Mouse (Mus musculus) liver, embryonic 15.5 days (tissue): ENCODE results near the gene Olfr1090. TPM values are rescaled to one million over a fixed set of nuclear protein-coding genes. Genes with fewer than 3 reads are reported as not detected.

Experiments
- ATAC-seq: fragments of 200-750 bp; cut with Nextera tagmentation; 2 replicates; pipeline ENCODE4 v1.8.0; 2017; ENCODE audit warnings: moderate number of reproducible peaks, mild to moderate bottlenecking, moderate library complexity; ENCODE audit not compliant: insufficient read depth
- H3K27ac ChIP-seq: fragments of 300-500 bp; sonication (generic); replicated peaks from 2 replicates; pipeline ENCODE4 v1.5.1; 2015; ENCODE audit warnings: mild to moderate bottlenecking, inconsistent platforms
- H3K27me3 ChIP-seq: fragments of 300-500 bp; sonication (generic); 2 replicates; pipeline ENCODE4 v1.6.1; 2015; ENCODE audit warnings: mild to moderate bottlenecking, inconsistent platforms
- H3K36me3 ChIP-seq: fragments of 300-500 bp; sonication (generic); replicated peaks from 2 replicates; pipeline ENCODE4 v1.6.1; 2015; ENCODE audit warnings: moderate library complexity, mild to moderate bottlenecking, inconsistent platforms
- H3K4me1 ChIP-seq: fragments of 300-500 bp; sonication (generic); replicated peaks from 2 replicates; pipeline ENCODE4 v1.6.1; 2015; ENCODE audit warnings: inconsistent platforms
- H3K4me2 ChIP-seq: fragments of 300-500 bp; sonication (generic); 2 replicates; pipeline ENCODE4 v1.6.1; 2015; ENCODE audit warnings: moderate library complexity, mild to moderate bottlenecking, inconsistent platforms
- H3K4me3 ChIP-seq: fragments of 300-500 bp; sonication (generic); replicated peaks from 2 replicates; pipeline ENCODE4 v1.5.1; 2015; ENCODE audit warnings: mild to moderate bottlenecking, inconsistent platforms
- H3K9ac ChIP-seq: fragments of 300-500 bp; sonication (generic); 2 replicates; pipeline ENCODE4 v1.6.1; 2015; ENCODE audit warnings: moderate library complexity, mild to moderate bottlenecking, inconsistent platforms
- H3K9me3 ChIP-seq: fragments of 300-500 bp; sonication (generic); replicated peaks from 2 replicates; pipeline ENCODE4 v1.6.1; 2016; ENCODE audit warnings: inconsistent platforms
- WGBS: fragments of 180-500 bp; shearing (Covaris S2); methylation state at CpG from one replicate; pipeline ENCODE4 v1.1.7; 2015; ENCODE audit warnings: mixed read lengths; ENCODE audit not compliant: insufficient replicate concordance; 5-methylcytosine and 5-hydroxymethylcytosine counted together
- polyA plus RNA-seq: library from polyadenylated mRNA; unstranded; fragments of >200 nt; fragmentation: Nextera tagmentation; extraction: Ambion mirVana; gene quantifications from 2 replicates; pipeline ENCODE4 v1.2.1, GENCODE M21; 2015

Olfr1090 gene
- polyA plus RNA-seq, result not detected in 2 replicates

GRCm38 (mm10) chr2:86758893-86759292, at the start of gene Olfr1090:
Gene Olfr1090, minus strand, starts transcription at chr2:86758993.
- Histone ChIP-seq H3K36me3 (no peaks in the 10 kb centered on the region), H3K27ac (no peak within 1 kb of the TSS), H3K4me3 (no peak within 1 kb of the TSS), H3K27me3 (no peaks in the 10 kb centered on the region), H3K4me1 (no peaks in the 10 kb centered on the region), H3K9ac (no peak within 1 kb of the TSS), H3K9me3 (no peaks in the 10 kb centered on the region), H3K4me2 (no peak within 1 kb of the TSS)
- 70% methylated on average over 1 of the region's 1 CpGs for WGBS
- no peak for ATAC-seq

- Histone ChIP-seq H3K4me1 (no peaks in the 10 kb centered on the region), H3K9me3 (no peaks in the 10 kb centered on the region), H3K4me2 (no peak within 1 kb of the TSS), H3K9ac (no peak within 1 kb of the TSS), H3K27ac (no peak within 1 kb of the TSS), H3K4me3 (no peak within 1 kb of the TSS), H3K27me3 (no peaks in the 10 kb centered on the region), H3K36me3 (no peaks in the 10 kb centered on the region)
- 44% methylated on average over 2 of the region's 2 CpGs for WGBS
- ATAC-seq, result no peak
These were observed 23.4 kb upstream of the Olfr1090 start, which contains the start of gene Olfr1093 for GRCm38 (mm10) chr2:86782179-86782578. Gene Olfr1093, plus strand, starts transcription at chr2:86782479.

GRCm38 (mm10) chr2:86761050-86761449, 2.3 kb upstream of the Olfr1090 start:
- Histone ChIP-seq H3K4me3 (no peak overlapping the region), H3K27ac (no peak overlapping the region), H3K9me3 (no peaks in the 10 kb centered on the region), H3K36me3 (no peaks in the 10 kb centered on the region), H3K27me3 (no peaks in the 10 kb centered on the region), H3K9ac (no peak overlapping the region), H3K4me1 (no peaks in the 10 kb centered on the region), H3K4me2 (no peak overlapping the region)
- WGBS, result 76% methylated on average over 6 of the region's 6 CpGs
- no peak for ATAC-seq

GRCm38 (mm10) chr2:86733601-86734000, 25.2 kb downstream of the Olfr1090 start, which contains the start of gene Olfr1089:
Gene Olfr1089, minus strand, starts transcription at chr2:86733701.
- H3K4me1 ChIP-seq, result no peaks in the 10 kb centered on the region
- no peak within 1 kb of the TSS for H3K9ac ChIP-seq
- H3K4me2 ChIP-seq, result no peak within 1 kb of the TSS
- H3K27me3 ChIP-seq, result no peaks in the 10 kb centered on the region
- H3K36me3 ChIP-seq, result no peaks in the 10 kb centered on the region
- no peak within 1 kb of the TSS for H3K4me3 ChIP-seq
- no peaks in the 10 kb centered on the region for H3K9me3 ChIP-seq
- H3K27ac ChIP-seq, result no peak within 1 kb of the TSS
- ATAC-seq, result no peak

Other genes starting within 250 kb of the Olfr1090 start
- not detected in 2 replicates for gene Olfr1079, start 216.5 kb downstream of the Olfr1090 start, polyA plus RNA-seq
- not detected in 2 replicates for gene Olfr1080, start 200.8 kb downstream of the Olfr1090 start, polyA plus RNA-seq
- gene Olfr1082, start 160.0 kb downstream of the Olfr1090 start, polyA plus RNA-seq, result not detected in 2 replicates
- gene Olfr1084, start 119.3 kb downstream of the Olfr1090 start, polyA plus RNA-seq, result not detected in 2 replicates
- not detected in 2 replicates for gene Olfr1085, start 97.0 kb downstream of the Olfr1090 start, polyA plus RNA-seq
- gene Olfr1086, start 78.9 kb downstream of the Olfr1090 start, polyA plus RNA-seq, result not detected in 2 replicates
- gene Olfr1087, start 60.6 kb downstream of the Olfr1090 start, polyA plus RNA-seq, result not detected in 2 replicates
- not detected in 2 replicates for gene Olfr1089, start 25.3 kb downstream of the Olfr1090 start, polyA plus RNA-seq
- gene Olfr1093, start 23.5 kb upstream of the Olfr1090 start, polyA plus RNA-seq, result not detected in 2 replicates
- not detected in 2 replicates for gene Olfr141, start 51.0 kb upstream of the Olfr1090 start, polyA plus RNA-seq
- gene Olfr1094, start 65.7 kb upstream of the Olfr1090 start, polyA plus RNA-seq, result not detected in 2 replicates
- not detected in 2 replicates for gene Olfr1095, start 92.7 kb upstream of the Olfr1090 start, polyA plus RNA-seq
- not detected in 2 replicates for gene Gm13723, start 115.8 kb upstream of the Olfr1090 start, polyA plus RNA-seq
- not detected in 2 replicates for gene Olfr1097, start 133.2 kb upstream of the Olfr1090 start, polyA plus RNA-seq
- gene Olfr1098, start 165.6 kb upstream of the Olfr1090 start, polyA plus RNA-seq, result not detected in 2 replicates
- gene Olfr1099, start 201.7 kb upstream of the Olfr1090 start, polyA plus RNA-seq, result not detected in 2 replicates
- not detected in 2 replicates for gene Olfr1100, start 221.0 kb upstream of the Olfr1090 start, polyA plus RNA-seq
- gene Olfr1101, start 232.2 kb upstream of the Olfr1090 start, polyA plus RNA-seq, result not detected in 2 replicates
- not detected in 2 replicates for gene Olfr1102, start 239.4 kb upstream of the Olfr1090 start, polyA plus RNA-seq